Mouse (Mus musculus): ENCODE measurements around the gene Hspg2. TPM values are rescaled to one million over a fixed set of nuclear protein-coding genes. Genes with fewer than 3 reads are reported as not detected.

Gene Hspg2
- polyA plus RNA-seq, 1 experiment from 2014 or later, result 18.6 TPM

- no peak for DNase-seq (ENCODE audit: low spot score)
- Histone ChIP-seq H3K9me3 (ENCODE audit: control insufficient read depth, low read length) (no peaks in the 10 kb centered on the region), H3K4me1 (ENCODE audit: control insufficient read depth, insufficient read depth, low read length) (peaks cover 22% of the 10 kb centered on the region), H3K36me3 (ENCODE audit: control insufficient read depth, insufficient read depth, low read length) (no peaks in the 10 kb centered on the region), H3K9ac (ENCODE audit: low read length) (peak overlapping the region; percentile 64), H3K4me3 (ENCODE audit: low read depth, low read length) (peak overlapping the region; percentile 55), H3K27ac (ENCODE audit: low read depth, low read length) (no peak overlapping the region), H3K4me2 (ENCODE audit: low read depth) (peak overlapping the region; percentile 85), H3K27me3 (ENCODE audit: control insufficient read depth, insufficient read depth, low read length) (no peaks in the 10 kb centered on the region)
- no peak for ATAC-seq (ENCODE audit: insufficient read depth, low FRiP score, low TSS enrichment)
- WGBS, result 3% methylated on average over 20 of the region's 20 CpGs
These were observed 694 bp downstream of the Hspg2 start for GRCm38 (mm10) chr4:137469081-137469844.

GRCm38 (mm10) chr4:137469845-137470692, 1.5 kb downstream of the Hspg2 start:
- H3K4me2 ChIP-seq (ENCODE audit: low read depth), result peak overlapping the region; percentile 85
- no peak for ATAC-seq (ENCODE audit: insufficient read depth, low FRiP score, low TSS enrichment)
- peaks cover 22% of the 10 kb centered on the region for H3K4me1 ChIP-seq (ENCODE audit: control insufficient read depth, insufficient read depth, low read length)
- no peak for DNase-seq (ENCODE audit: low spot score)
- H3K27me3 ChIP-seq (ENCODE audit: control insufficient read depth, insufficient read depth, low read length), result no peaks in the 10 kb centered on the region
- no peaks in the 10 kb centered on the region for H3K9me3 ChIP-seq (ENCODE audit: control insufficient read depth, low read length)
- no peaks in the 10 kb centered on the region for H3K36me3 ChIP-seq (ENCODE audit: control insufficient read depth, insufficient read depth, low read length)
- H3K27ac ChIP-seq (ENCODE audit: low read depth, low read length), result no peak overlapping the region
- H3K9ac ChIP-seq (ENCODE audit: low read length), result peak overlapping the region; percentile 64
- 44% methylated on average over 15 of the region's 15 CpGs for WGBS
- H3K4me3 ChIP-seq (ENCODE audit: low read depth, low read length), result peak overlapping the region; percentile 55

- no peaks in the 10 kb centered on the region for H3K36me3 ChIP-seq (ENCODE audit: control insufficient read depth, insufficient read depth, low read length)
- peak overlapping the region; percentile 2; the same call in 1 of the 2 replicates for H3K4me3 ChIP-seq (ENCODE audit: low read depth, low read length)
- peaks cover 22% of the 10 kb centered on the region for H3K4me1 ChIP-seq (ENCODE audit: control insufficient read depth, insufficient read depth, low read length)
- H3K27me3 ChIP-seq (ENCODE audit: control insufficient read depth, insufficient read depth, low read length), result no peaks in the 10 kb centered on the region
- WGBS, result 74% methylated on average over 9 of the region's 9 CpGs
- H3K27ac ChIP-seq (ENCODE audit: low read depth, low read length), result no peak overlapping the region
- no peak for ATAC-seq (ENCODE audit: insufficient read depth, low FRiP score, low TSS enrichment)
- peak overlapping the region; percentile 85; the same call in 1 of the 2 replicates for H3K4me2 ChIP-seq (ENCODE audit: low read depth)
- DNase-seq (ENCODE audit: low spot score), result no peak
- no peaks in the 10 kb centered on the region for H3K9me3 ChIP-seq (ENCODE audit: control insufficient read depth, low read length)
- peak overlapping the region; percentile 3; the same call in 1 of the 2 replicates for H3K9ac ChIP-seq (ENCODE audit: low read length)
These were observed 2.2 kb downstream of the Hspg2 start for GRCm38 (mm10) chr4:137470701-137471317.

GRCm38 (mm10) chr4:137471326-137471725, 2.8 kb downstream of the Hspg2 start:
- Histone ChIP-seq H3K27me3 (ENCODE audit: control insufficient read depth, insufficient read depth, low read length) (no peaks in the 10 kb centered on the region), H3K9me3 (ENCODE audit: control insufficient read depth, low read length) (no peaks in the 10 kb centered on the region), H3K4me2 (ENCODE audit: low read depth) (no peak overlapping the region), H3K36me3 (ENCODE audit: control insufficient read depth, insufficient read depth, low read length) (no peaks in the 10 kb centered on the region), H3K4me3 (ENCODE audit: low read depth, low read length) (no peak overlapping the region), H3K4me1 (ENCODE audit: control insufficient read depth, insufficient read depth, low read length) (peaks cover 24% of the 10 kb centered on the region), H3K9ac (ENCODE audit: low read length) (no peak overlapping the region), H3K27ac (ENCODE audit: low read depth, low read length) (no peak overlapping the region)
- 67% methylated on average over 8 of the region's 8 CpGs for WGBS
- no peak for ATAC-seq (ENCODE audit: insufficient read depth, low FRiP score, low TSS enrichment)
- no peak for DNase-seq (ENCODE audit: low spot score)

- Histone ChIP-seq H3K27me3 (ENCODE audit: control insufficient read depth, insufficient read depth, low read length) (no peaks in the 10 kb centered on the region), H3K27ac (ENCODE audit: low read depth, low read length) (no peak overlapping the region), H3K4me3 (ENCODE audit: low read depth, low read length) (no peak overlapping the region), H3K9me3 (ENCODE audit: control insufficient read depth, low read length) (no peaks in the 10 kb centered on the region), H3K4me2 (ENCODE audit: low read depth) (no peak overlapping the region), H3K9ac (ENCODE audit: low read length) (no peak overlapping the region), H3K36me3 (ENCODE audit: control insufficient read depth, insufficient read depth, low read length) (no peaks in the 10 kb centered on the region), H3K4me1 (ENCODE audit: control insufficient read depth, insufficient read depth, low read length) (peaks cover 37% of the 10 kb centered on the region)
- DNase-seq (ENCODE audit: low spot score) (no peak), ATAC-seq (ENCODE audit: insufficient read depth, low FRiP score, low TSS enrichment) (no peak)
- WGBS, result 86% methylated on average over 8 of the region's 8 CpGs
These were observed 4.7 kb downstream of the Hspg2 start for GRCm38 (mm10) chr4:137473240-137473639.

- Histone ChIP-seq H3K4me1 (ENCODE audit: control insufficient read depth, insufficient read depth, low read length) (peaks cover 42% of the 10 kb centered on the region), H3K27ac (ENCODE audit: low read depth, low read length) (no peak overlapping the region)
These were observed 5.3 kb downstream of the Hspg2 start for GRCm38 (mm10) chr4:137473701-137474388.

GRCm38 (mm10) chr4:137474694-137475093, 6.1 kb downstream of the Hspg2 start:
- H3K9me3 ChIP-seq (ENCODE audit: control insufficient read depth, low read length), result no peaks in the 10 kb centered on the region
- no peak overlapping the region for H3K4me2 ChIP-seq (ENCODE audit: low read depth)
- no peaks in the 10 kb centered on the region for H3K36me3 ChIP-seq (ENCODE audit: control insufficient read depth, insufficient read depth, low read length)
- no peak overlapping the region for H3K9ac ChIP-seq (ENCODE audit: low read length)
- ATAC-seq (ENCODE audit: insufficient read depth, low FRiP score, low TSS enrichment), result no peak
- no peak overlapping the region for H3K27ac ChIP-seq (ENCODE audit: low read depth, low read length)
- peaks cover 38% of the 10 kb centered on the region for H3K4me1 ChIP-seq (ENCODE audit: control insufficient read depth, insufficient read depth, low read length)
- H3K4me3 ChIP-seq (ENCODE audit: low read depth, low read length), result no peak overlapping the region
- no peaks in the 10 kb centered on the region for H3K27me3 ChIP-seq (ENCODE audit: control insufficient read depth, insufficient read depth, low read length)
- DNase-seq (ENCODE audit: low spot score), result no peak
- WGBS, result 92% methylated on average over 7 of the region's 7 CpGs

More at GRCm38 (mm10) chr4:137473701-137474388, 5.3 kb downstream of the Hspg2 start:
- no peak overlapping the region for H3K4me2 ChIP-seq (ENCODE audit: low read depth)
- 0 out of 2 replicates have a peak overlapping the region, but pooled peaks have one; percentile 18 for H3K9ac ChIP-seq (ENCODE audit: low read length)
- ATAC-seq (ENCODE audit: insufficient read depth, low FRiP score, low TSS enrichment) (no peak), DNase-seq (ENCODE audit: low spot score) (no peak)
- H3K4me3 ChIP-seq (ENCODE audit: low read depth, low read length), result no peak overlapping the region
- 73% methylated on average over 18 of the region's 18 CpGs for WGBS
- H3K36me3 ChIP-seq (ENCODE audit: control insufficient read depth, insufficient read depth, low read length), result no peaks in the 10 kb centered on the region
- no peaks in the 10 kb centered on the region for H3K27me3 ChIP-seq (ENCODE audit: control insufficient read depth, insufficient read depth, low read length)
- H3K9me3 ChIP-seq (ENCODE audit: control insufficient read depth, low read length), result no peaks in the 10 kb centered on the region
